Mouse (Mus musculus) heart, embryonic 14.5 days (tissue): Measurements from ENCODE around the gene Clcn7. TPM values are rescaled to one million over a fixed set of nuclear protein-coding genes. Genes with fewer than 3 reads are reported as not detected.

Source experiments
- ATAC-seq: fragments of 200-750 bp; cut with Nextera tagmentation; 2 replicates; pipeline ENCODE4 v1.8.0; 2017; ENCODE audit warnings: low read depth, moderate TSS enrichment; ENCODE audit not compliant: insufficient number of reproducible peaks, insufficient read depth, low FRiP score
- H3K27ac ChIP-seq, 2 experiments: fragments of 200-500 bp in 1 of 2; fragments of 300-500 bp in 1 of 2; sonication (generic) in 1 of 2; replicated peaks in 1 of 2; 2 replicates each; pipeline ENCODE4 v1.5.1; 2012 to 2014; ENCODE audit warnings: low read depth in 2 of 2, low read length in 2 of 2, control low read depth in 1 of 2, mild to moderate bottlenecking in 1 of 2, mixed read lengths in 1 of 2; ENCODE audit not compliant: control insufficient read depth in 1 of 2, insufficient read depth in 1 of 2
- H3K27me3 ChIP-seq: fragments of 300-500 bp; sonication (generic); 2 replicates; pipeline ENCODE4 v1.6.1; 2014; ENCODE audit warnings: mild to moderate bottlenecking, low read length, control low read depth; ENCODE audit not compliant: control insufficient read depth, insufficient read depth
- H3K36me3 ChIP-seq: fragments of 300-500 bp; sonication (generic); 2 replicates; pipeline ENCODE4 v1.6.1; 2014; ENCODE audit warnings: mild to moderate bottlenecking, control low read depth, low read length, mixed read lengths; ENCODE audit not compliant: control insufficient read depth, insufficient read depth
- H3K4me1 ChIP-seq, 2 experiments: fragments of 200-500 bp in 1 of 2; fragments of 300-500 bp in 1 of 2; sonication (generic) in 1 of 2; 2 replicates each; pipeline ENCODE4 v1.6.1; 2012 to 2014; ENCODE audit warnings: low read length in 2 of 2, control low read depth in 1 of 2, mixed read lengths in 1 of 2; ENCODE audit not compliant: control insufficient read depth in 2 of 2, insufficient read depth in 2 of 2
- H3K4me2 ChIP-seq: fragments of 300-500 bp; sonication (generic); 2 replicates; pipeline ENCODE4 v1.6.1; 2014; ENCODE audit warnings: mild to moderate bottlenecking, low read length
- H3K4me3 ChIP-seq, 2 experiments: fragments of 200-500 bp in 1 of 2; fragments of 300-500 bp in 1 of 2; sonication (generic) in 1 of 2; 2 replicates each; pipeline ENCODE4 v1.5.1; 2012 to 2014; ENCODE audit warnings: low read length in 2 of 2, mild to moderate bottlenecking in 2 of 2, control low read depth in 1 of 2, low read depth in 1 of 2, moderate library complexity in 1 of 2; ENCODE audit not compliant: control insufficient read depth in 1 of 2, insufficient read depth in 1 of 2
- H3K9ac ChIP-seq: fragments of 300-500 bp; sonication (generic); 2 replicates; pipeline ENCODE4 v1.6.1; 2014; ENCODE audit warnings: mild to moderate bottlenecking, low read length
- H3K9me3 ChIP-seq: fragments of 300-500 bp; sonication (generic); 2 replicates; pipeline ENCODE4 v1.6.1; 2016; ENCODE audit warnings: low read length, control low read depth; ENCODE audit not compliant: control insufficient read depth
- WGBS: fragments of 180-500 bp; shearing (Covaris S2); extraction: QIAGEN DNeasy Blood & Tissue Kit; methylation state at CpG from one replicate; pipeline ENCODE4 v1.1.7; 2014; 5-methylcytosine and 5-hydroxymethylcytosine counted together
- polyA plus RNA-seq: library from polyadenylated mRNA; unstranded; fragments of >200 nt; fragmentation: Nextera tagmentation; extraction: Ambion mirVana; gene quantifications from 2 replicates; pipeline ENCODE4 v1.2.1, GENCODE M21; 2014

Clcn7 gene
- polyA plus RNA-seq, 1 experiment from 2014 or later: 16.4 TPM

DNA sequence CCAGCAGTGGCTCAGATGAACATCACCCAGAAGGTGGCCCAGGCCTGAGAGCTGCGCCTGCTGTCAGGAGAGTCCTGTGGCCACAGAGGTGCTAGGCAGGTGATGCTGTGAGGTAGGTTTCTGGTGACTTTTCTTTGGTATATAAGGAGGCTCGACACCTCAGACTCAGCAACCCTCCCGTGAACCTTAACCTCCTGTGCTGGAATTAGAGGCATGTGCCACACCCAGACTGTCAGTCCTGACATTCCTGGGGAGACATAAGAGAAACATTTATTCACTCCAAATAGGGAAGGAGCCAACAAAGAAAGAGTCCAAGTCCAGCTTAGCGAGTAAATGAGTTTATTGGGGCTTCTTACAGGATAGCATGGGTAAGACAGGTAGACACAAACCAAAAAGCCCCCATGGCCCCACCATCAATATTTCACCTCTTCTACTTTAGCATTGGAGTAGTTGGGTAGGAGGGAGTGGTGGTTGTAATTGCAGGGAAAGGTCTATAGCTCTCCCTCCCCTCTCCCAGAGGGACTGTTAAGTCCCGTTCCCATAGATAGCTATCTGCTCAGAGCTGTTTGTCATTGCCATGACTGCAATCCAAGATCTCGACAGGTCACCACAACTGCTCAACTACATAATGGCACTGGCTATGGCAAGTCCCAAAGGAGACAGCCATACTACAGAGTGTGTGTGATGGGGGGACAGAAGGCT is 32.9 kb downstream of the Clcn7 start:
- WGBS: 46% methylated on average over 6 of the region's 6 CpGs
- H3K27ac ChIP-seq: no peak overlapping the region
- no peaks in the 10 kb centered on the region for H3K27me3 ChIP-seq
- no peak overlapping the region for H3K4me3 ChIP-seq
- H3K9ac ChIP-seq: no peak overlapping the region
- ATAC-seq: no peak
- no peaks in the 10 kb centered on the region for H3K4me1 ChIP-seq
- no peak overlapping the region for H3K4me2 ChIP-seq
- H3K36me3 ChIP-seq: peaks cover 7% of the 10 kb centered on the region
- H3K9me3 ChIP-seq: no peaks in the 10 kb centered on the region

DNA sequence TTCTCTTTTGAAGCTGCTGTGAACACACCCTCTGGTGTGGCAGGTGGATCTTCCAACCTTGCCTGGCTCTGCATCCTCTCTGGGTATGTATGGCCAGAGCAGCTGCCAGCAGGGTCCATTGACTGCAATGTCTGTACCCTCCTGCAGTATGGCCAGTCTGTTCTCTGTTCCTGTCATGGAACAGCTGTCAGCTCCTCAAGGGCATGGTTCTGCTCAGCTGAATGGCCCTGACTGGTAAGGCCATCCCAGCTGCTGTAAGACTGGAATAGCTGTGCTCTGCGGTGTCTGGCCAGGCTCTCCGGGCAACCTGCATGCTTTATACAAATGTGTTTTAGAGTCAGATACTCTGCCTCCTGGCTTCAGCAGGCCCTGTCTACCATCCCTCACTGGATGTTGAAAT is 36.5 kb downstream of the Clcn7 start:
- H3K4me1 ChIP-seq: peaks cover 5 to 8% of the 10 kb centered on the region in 2 experiments; a peak in 1 of 4 replicates
- H3K9me3 ChIP-seq: no peaks in the 10 kb centered on the region
- no peaks in the 10 kb centered on the region for H3K27me3 ChIP-seq
- WGBS: 66% methylated on average over 2 of the region's 2 CpGs
- H3K4me3 ChIP-seq: no peak overlapping the region
- no peak overlapping the region for H3K27ac ChIP-seq
- H3K36me3 ChIP-seq: no peaks in the 10 kb centered on the region
- H3K9ac ChIP-seq: no peak overlapping the region
- H3K4me2 ChIP-seq: no peak overlapping the region
- ATAC-seq: no peak

DNA sequence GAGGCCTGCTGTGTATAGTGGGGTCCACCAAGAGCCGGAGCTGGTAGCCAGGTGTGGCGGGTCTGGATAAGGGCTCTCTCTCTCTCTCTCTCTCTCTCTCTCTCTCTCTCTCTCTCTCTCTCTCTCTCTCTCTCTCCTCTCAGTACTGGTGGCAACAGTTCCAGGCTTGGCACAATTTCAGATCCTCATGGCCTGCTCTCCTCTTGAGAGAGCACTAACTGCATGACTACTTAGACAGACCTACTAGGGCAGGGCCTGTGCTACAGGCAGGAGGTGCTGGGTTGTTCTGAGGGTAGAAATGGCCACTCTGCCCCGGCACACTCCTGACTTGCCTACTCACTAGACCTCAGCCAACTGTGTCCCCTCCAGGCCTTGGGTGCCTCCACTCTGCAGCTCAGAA is 39.4 kb downstream of the Clcn7 start:
- Histone ChIP-seq H3K4me1 (peaks cover 5 to 8% of the 10 kb centered on the region in 2 experiments; a peak in 1 of 4 replicates), H3K4me2 (no peak overlapping the region), H3K9ac (no peak overlapping the region), H3K27me3 (no peaks in the 10 kb centered on the region; the same call in 1 of the 2 replicates), H3K4me3 (no peak overlapping the region), H3K9me3 (no peaks in the 10 kb centered on the region), H3K27ac (no peak overlapping the region), H3K36me3 (no peaks in the 10 kb centered on the region)
- 85% methylated on average over 3 of the region's 3 CpGs for WGBS
- no peak for ATAC-seq

DNA sequence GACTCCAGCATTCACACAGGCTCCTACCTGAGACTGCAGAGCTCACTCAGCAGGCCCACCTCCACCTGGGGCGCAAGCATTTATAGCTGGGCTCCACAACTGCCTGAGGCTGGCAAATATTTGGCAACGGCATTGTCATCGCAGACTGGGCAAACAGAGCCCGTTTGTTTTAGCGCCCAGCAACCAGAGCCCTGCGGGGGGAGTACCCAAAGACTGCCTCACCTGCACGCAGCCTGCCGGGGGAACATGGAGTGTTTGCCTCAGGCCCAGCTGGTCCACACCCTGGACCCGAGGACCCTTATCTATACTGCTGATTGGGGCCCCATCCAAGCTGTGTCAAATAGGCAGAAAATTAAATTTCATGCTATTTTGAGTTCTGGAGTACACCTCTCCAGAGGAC is 42.2 kb downstream of the Clcn7 start, which contains the start of gene Gm38655:
Gm38655 (minus strand) TSS at position 61 of the 400 bp plus-strand sequence.
- Histone ChIP-seq H3K27me3 (no peaks in the 10 kb centered on the region; the same call in 1 of the 2 replicates), H3K36me3 (no peaks in the 10 kb centered on the region), H3K4me2 (no peak within 1 kb of the TSS), H3K9me3 (no peaks in the 10 kb centered on the region), H3K4me1 (peaks cover 5 to 8% of the 10 kb centered on the region in 2 experiments; a peak in 1 of 4 replicates), H3K4me3 (no peak within 1 kb of the TSS), H3K9ac (no peak within 1 kb of the TSS), H3K27ac (no peak within 1 kb of the TSS)
- WGBS: 63% methylated on average over 9 of the region's 9 CpGs
- ATAC-seq: no peak

DNA sequence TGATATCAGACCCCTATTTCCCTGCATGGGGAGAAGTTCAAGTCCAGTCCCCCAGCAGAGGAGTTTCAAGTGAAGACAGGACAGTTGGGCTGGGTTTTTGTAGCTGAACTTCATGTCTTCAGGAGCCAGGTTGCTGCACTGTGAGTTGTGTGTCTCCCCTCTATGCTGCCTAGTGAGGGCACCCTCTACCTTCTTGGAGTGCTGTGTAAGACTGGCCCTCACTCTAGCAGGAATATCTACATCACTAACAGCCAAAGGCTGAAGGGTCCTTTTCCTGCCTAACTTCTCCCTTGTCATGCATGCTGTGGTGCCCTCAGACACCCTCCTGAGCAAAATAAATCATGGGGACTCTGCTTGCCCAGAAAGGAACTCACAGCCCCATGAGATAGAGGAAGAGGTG is 50.0 kb downstream of the Clcn7 start:
- no peaks in the 10 kb centered on the region for H3K9me3 ChIP-seq
- H3K36me3 ChIP-seq: no peaks in the 10 kb centered on the region
- peaks cover 9% of the 10 kb centered on the region; the same call in 1 of the 2 replicates for H3K27me3 ChIP-seq
- no peak overlapping the region for H3K4me3 ChIP-seq
- peaks cover 8 to 24% of the 10 kb centered on the region in 2 experiments for H3K4me1 ChIP-seq
- ATAC-seq: no peak
- H3K27ac ChIP-seq: no peak overlapping the region
- H3K9ac ChIP-seq: no peak overlapping the region
- H3K4me2 ChIP-seq: peak overlapping the region; percentile 99

DNA sequence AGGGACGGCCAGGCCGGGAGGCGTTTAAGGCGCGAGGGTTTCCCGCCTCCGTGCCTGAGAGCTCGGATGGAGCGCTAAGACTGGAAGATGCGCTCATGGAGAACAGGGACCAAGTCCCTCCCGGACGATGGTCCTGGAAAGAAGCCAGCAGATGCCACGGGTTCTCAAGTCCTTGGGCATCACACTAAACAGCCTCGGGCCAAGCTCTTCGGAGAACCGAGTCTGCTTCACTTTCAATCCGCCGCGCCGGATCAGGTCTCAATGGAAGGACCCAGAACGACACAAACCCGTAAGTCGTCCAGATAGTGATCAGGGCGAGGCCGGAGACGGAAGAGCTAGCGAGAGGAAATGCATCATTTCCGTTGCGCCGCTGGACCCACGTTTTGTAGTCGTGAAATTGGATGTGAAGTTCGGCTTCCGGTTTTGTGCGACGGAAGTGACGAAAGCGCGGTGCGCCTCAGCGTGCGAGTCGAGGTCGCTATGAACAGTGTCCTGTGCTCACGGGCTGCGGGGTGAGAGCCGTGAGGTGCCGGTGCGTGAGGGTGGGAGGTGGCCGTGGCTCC is 51.0 kb downstream of the Clcn7 start, which contains the start of gene BC003965:
BC003965 (plus strand) TSS at position 426 of the 563 bp plus-strand sequence.
- Histone ChIP-seq H3K4me2 (peak within 1 kb of the TSS; percentile 99), H3K27ac (peak within 1 kb of the TSS; percentile 68 to 87), H3K36me3 (no peaks in the 10 kb centered on the region), H3K9me3 (no peaks in the 10 kb centered on the region), H3K4me3 (peak within 1 kb of the TSS; percentile 87 to 96), H3K27me3 (peaks cover 9% of the 10 kb centered on the region; the same call in 1 of the 2 replicates), H3K9ac (peak within 1 kb of the TSS; percentile 83), H3K4me1 (peaks cover 8 to 25% of the 10 kb centered on the region in 2 experiments)
- ATAC-seq: peak; percentile 78
- WGBS: under 1% methylated on average over 50 of the region's 50 CpGs

DNA sequence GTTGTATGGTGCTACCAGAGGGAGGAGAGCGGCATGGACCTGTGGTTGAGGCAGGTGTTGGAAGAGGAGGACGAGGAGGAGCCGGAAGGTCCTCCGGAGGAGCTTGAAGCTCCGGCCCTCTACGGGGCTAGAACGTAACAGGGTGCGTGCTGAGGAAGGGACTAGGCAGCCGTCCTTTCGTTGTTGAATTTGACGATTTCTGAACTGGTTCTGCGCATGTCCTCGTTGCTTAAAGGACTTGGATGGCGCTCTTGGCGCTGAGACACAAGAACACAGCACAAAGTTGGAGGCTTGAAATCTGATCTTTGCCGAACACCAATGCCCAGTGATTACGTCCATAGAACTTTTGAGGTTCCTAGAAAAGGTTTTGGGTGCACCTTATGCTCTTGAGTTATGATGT is 51.8 kb downstream of the Clcn7 start:
- Histone ChIP-seq H3K27ac (peak overlapping the region in 1 of 2 experiments; percentile 87; a peak in 1 of 4 replicates), H3K9ac (peak overlapping the region; percentile 83), H3K36me3 (no peaks in the 10 kb centered on the region), H3K27me3 (peaks cover 9% of the 10 kb centered on the region; the same call in 1 of the 2 replicates), H3K4me2 (peak overlapping the region; percentile 99), H3K9me3 (no peaks in the 10 kb centered on the region), H3K4me3 (peak overlapping the region; percentile 87 to 96), H3K4me1 (peaks cover 11 to 32% of the 10 kb centered on the region in 2 experiments)
- ATAC-seq: no peak
- 9% methylated on average over 17 of the region's 17 CpGs for WGBS
